Mouse (Mus musculus) frontal cortex, postnatal 36 days (tissue): Measurements from ENCODE around the gene Mecr.
"Not testable (repeated sequence)": the region's sequence is repeated elsewhere in the genome, so short reads cannot be mapped to it uniquely, and the experiment has no call there.

Source experiments
- DNase-seq, 2 experiments: peaks; one replicate each; pipeline ENCODE4 v3.0.0; 2022; ENCODE audit warnings: low spot score in 2 of 2

Gene Mecr

DNA sequence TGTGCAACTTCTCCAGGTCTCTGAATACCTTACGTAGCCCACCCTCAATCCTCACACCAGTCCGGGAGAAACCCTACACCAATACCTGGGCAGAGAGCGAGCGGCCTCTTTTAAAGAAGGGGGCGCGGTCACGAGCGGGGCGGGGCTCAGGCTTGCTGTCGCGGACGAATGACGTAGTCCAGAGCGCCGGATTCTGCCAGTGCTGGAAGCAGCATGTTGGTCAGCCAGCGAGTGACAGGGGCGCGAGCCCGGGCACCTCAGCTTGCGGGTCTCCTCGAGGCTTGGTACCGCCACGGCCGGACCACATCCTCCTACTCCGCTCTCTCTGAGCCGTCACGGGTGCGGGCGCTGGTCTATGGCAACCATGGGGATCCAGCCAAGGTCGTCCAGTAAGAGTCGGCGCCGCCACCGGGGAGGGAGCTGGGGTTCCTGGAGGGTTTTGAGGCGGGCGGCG lies at the start of gene Mecr:
Gene Mecr, plus strand, starts transcription at position 181 of the 454 bp plus-strand sequence.
- peak; percentile 93 to 96 for DNase-seq

DNA sequence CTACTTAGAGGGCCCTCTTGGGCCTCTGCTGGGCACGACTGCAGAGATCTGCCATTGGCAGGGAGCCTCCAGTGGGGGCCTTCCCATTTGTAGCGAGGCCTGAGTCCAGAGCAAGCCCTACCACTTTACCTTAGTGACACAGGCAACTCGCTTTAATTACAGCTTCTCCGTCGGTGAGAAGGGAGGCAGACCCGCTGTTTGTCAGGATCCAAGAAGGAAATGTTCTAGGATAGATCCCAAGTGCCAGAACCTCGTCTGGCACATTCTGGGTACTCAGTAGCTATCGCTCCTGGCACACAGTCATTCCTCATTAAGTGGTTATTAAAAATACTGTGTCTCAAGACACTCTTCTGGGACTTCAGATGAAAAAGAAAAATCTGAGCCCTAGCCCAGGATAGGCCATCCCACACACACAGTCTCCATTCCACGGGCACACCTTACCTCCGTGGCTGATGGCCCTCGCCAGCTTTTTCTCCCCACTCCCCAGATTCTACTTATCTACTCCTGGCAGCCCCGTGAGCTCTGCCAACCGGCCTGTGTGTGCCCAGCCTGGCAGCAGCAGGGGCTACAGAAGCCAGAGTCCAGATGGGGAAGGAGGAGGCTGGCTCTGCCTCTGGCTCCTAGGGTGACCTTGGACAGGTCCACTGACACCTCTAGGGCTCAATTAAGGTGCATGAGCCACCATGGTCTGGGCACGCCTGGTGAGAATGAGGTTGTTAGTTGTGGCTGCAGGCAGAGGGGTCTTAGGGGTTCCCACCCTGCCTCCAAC lies 46.8 kb upstream of the Mecr start:
- no peak for DNase-seq

DNA sequence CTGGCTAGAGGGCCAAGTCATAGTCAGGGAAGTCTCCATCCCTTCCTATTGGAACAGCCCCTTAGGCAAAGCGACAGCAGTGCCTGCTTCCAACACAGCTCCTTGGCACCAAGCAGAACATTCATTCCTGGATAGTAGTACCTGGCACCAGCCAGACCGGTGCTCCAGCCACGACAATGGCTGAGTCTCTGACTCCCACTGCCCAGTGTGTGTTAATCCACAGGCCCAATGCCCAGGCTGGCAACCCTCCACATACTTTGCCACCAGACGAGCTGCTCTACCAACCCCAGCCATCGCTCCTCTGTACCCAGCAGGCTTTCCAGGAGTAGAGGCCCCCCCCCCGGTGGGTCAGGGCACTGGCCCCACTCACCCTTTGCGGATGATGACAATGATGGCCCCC lies 45.8 kb upstream of the Mecr start:
- DNase-seq = peak in 1 of 2 experiments; percentile 17

DNA sequence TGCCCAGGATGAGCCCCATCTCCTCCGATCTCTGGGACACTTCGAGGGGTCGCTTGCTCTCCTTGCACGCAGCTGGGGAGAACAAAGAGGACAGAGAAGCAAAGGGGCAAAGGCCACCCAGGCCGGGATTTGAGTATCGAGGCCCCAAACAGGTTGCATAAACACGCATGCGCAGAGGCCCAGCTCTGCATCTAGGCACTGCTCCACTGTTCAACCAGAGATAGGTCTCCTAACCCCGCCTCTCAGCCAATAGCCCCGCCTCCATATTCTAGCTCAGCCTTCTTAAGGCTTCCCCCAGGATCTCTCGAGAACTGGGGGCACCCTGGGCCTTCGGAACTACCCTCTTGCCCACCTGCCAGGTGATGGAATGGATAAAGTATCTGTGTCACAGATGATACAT lies 45.4 kb upstream of the Mecr start:
- no peak for DNase-seq

DNA sequence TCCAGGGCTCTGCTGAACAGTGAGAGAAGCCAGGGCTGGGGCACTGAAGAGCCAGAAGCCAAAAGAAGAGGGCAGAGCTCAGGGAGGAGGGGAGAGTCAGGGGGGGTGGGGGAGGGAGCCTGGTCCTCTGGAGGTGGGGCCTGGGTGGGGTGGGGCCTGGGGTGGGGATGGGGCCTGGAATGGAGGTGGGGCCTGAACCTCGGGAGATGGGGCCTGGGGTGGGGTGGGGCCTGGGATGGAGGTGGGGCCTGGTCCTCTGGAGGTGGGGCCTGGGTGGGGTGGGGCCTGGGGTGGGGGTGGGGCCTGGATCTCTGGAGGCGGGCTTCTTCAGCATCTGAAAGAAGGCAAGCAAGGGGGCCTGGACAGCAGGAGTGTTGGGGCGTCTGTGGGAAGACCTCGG lies 44.3 kb upstream of the Mecr start:
- DNase-seq = no peak

DNA sequence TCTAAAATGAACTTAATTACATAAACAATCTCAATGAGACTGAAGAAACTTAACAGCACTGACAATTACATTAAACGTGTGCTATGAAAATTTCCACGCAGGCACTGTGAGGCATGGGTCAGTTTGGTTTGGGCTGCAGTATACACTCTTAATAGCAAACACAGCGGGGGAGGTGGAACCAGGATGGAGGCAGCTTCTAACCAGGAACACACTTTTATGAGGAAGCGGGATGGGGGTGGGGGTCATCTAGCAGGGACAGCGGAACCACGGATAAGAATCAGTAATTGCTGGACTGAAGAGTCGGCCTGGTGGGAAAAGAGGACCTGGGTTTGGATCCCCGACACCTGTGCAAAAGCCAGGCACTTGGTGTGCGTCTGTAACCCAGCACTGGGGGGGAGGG lies 39.4 kb upstream of the Mecr start:
- DNase-seq = no peak

DNA sequence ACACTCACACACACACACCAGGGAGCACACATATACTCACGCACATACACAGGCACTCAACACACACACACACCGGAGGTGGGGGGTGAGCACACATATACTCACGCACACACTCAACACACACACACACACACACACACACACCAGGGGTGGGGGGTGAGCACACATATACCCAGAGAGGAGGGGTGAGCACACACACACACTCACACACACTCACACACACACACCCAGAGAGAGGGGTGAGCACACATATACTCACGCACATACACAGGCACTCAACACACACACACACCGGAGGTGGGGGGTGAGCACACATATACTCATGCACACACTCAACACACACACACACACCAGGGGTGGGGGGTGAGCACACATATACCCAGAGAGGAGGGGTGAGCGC lies 38.5 kb upstream of the Mecr start:
- not testable (repeated sequence) for DNase-seq

DNA sequence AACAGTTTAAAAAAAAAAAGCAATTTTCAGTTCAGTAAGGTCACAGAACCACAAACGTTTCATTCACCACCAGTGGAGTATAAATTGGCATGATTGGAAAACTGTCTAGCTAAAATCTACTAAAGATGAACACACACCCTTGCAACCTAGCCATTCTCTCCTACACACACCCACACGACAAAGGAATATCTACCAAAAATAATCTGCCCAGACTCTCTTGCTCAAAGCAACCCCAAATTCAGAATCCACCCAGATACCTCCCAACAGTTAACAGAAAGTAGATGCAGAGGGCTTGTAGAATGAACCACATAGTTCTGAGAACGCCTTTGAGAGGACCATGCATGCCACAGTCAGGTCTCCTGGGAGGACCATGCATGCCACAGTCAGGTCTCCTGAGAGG lies 38.0 kb upstream of the Mecr start:
- DNase-seq = peak in 1 of 2 experiments; percentile 16

DNA sequence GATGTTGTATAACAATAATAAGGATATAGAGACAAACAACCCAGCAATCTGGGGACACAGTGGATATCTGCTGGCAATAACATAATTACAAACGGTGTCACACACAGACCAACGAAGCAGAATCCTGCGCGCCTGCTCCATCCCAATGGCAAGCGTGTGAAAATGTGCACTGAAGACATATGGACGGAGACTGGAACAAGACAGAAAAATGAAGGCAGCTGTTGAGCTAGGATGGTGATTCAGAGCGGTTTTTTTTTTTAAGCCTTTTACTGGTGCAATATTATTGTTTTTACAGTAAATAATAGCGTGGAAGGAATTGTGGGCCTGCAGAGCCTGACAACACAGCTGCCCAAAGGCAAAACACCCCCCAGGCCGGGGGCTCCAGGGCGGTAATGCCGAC lies 30.8 kb upstream of the Mecr start:
- no peak for DNase-seq

DNA sequence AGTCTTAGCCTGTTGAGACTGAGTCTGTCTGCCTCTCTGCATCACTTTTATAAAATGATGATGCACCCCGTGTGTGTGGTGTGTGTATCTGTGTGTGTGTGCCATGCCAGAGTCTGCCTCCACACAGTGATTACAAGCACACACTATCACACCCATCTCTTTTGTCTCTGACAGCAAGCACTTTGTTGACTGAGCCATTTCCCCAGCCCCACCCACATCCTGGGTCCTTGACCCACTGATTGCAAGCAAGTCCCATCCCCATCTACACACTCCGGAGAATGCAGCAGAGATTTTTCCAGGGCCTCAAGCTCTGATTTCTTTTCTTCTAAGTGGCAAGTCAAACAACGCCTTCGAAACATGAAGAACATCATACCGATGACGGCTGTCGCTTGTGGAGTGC lies 29.5 kb upstream of the Mecr start:
- DNase-seq = no peak

DNA sequence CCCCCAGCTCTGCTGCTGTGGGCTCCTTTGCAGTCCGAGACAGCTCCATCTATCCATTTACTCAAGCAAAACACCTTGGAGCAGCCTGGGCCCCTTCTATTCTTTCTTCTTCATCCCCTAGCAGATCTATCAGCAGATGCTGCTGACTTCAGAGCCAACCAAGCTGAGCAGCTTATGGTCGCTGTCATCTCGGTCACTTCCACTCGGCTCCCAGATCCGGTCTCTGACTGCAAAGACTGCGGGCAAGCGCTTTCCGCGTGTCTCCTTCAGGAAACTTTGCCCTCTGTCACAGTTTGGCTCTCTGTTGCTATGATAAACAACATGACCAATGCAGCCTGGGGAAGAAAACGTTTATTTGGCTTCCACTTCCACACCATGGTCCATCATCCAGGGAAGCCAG lies 28.4 kb upstream of the Mecr start:
- DNase-seq = no peak

DNA sequence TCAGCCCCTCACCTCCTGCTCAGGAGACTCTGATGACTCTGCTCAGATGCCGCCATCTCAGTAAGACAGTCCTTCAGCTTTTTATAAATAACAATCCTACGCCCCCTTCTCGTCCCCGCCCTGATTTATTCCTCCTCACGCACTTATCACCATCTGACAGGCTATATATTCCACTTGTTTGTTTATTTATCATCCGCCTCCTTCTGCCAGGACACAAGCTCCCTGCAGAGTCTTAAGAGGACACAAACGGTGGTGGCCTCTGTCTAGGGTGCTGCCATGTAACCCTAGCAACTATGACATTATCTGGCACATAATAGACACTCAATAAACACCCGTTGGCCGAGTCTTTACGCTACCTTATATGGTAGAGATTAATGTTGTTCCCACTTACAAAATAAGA lies 27.5 kb upstream of the Mecr start:
- DNase-seq = no peak

DNA sequence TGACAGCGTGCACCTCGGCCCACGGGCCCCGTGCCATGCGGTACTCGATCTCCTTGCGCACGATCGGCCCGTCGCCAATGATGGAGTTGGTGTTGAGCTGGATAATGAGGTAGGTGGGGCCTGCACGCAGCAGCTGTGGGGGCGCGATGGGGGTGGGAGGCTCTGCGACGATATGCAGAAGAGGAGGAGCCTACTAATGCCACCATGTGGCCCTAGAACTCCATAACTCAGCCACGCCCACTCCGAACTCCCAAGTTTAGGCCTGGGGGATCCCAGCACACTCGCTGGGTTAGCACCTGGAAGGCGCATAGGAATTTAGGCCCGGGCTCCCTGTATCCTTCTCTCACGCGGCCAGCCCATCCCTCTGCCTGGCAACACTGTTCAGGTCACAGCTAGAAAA lies 24.3 kb upstream of the Mecr start:
- DNase-seq = no peak

DNA sequence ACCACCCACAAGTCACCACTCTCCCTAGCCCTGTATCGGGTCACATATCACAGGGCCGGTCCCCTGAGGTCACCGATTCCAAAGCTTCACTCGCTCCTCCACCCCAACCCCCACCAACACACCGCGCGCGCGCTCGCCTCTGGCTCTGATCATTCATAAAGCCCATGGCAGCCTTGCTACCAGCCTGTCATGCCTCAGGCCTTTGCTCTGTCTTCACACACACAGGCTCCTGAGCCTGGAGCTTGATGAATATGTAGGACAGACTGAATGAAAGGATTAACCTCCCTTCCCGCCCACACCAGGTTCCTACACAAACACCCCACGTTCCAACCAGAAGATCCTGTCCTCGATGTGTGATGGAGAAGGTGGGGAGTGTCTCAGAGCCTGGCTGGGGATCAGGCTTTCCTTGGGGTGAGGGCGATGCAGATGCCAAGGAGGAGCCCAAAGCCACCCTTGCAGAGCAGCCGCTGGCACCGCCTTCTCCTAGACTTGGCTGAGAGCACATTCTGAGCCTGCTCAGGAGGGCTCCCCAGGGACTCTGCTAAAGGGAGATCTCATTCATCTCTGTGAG lies 22.0 kb upstream of the Mecr start:
- DNase-seq = peak; percentile 52 to 65

DNA sequence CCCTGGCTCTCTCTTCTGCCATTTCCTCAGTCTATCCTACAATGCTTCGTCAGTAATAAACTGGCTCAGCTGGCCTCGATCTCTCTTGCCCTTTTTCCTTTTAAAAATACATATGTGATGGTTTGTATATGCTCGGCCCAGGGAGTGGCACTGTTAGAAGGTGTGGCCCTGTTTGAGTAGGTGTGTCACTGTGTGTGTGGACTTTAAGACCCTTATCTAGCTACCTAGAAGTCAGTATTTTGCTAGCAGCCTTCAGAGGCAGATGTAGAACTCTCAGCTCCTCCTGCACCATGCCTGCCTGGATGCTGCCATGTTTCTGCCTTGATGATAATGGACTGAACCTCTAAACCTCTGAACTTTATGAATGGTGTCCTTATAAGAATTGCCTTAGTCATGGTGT lies 20.7 kb upstream of the Mecr start:
- DNase-seq = no peak

DNA sequence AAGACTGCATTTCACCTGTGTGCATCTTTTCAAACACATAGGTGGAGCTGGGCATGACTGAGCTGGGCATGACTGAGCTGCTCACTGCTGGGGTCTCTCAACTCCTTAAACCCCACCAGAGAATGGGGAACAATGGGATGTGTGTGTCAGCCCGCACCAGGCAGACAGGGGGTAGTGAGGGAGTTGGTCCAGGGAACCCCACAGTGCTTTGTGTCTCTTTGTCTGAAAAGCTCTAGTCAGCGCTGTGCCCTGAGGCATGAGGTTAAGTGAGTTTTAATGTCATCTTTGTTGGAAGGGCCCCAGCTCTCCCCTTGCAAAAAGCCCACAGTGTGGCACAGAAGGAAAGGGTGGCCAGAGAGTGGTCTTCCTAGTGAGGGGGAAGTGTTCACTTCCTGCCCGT lies 18.3 kb upstream of the Mecr start:
- no peak for DNase-seq

DNA sequence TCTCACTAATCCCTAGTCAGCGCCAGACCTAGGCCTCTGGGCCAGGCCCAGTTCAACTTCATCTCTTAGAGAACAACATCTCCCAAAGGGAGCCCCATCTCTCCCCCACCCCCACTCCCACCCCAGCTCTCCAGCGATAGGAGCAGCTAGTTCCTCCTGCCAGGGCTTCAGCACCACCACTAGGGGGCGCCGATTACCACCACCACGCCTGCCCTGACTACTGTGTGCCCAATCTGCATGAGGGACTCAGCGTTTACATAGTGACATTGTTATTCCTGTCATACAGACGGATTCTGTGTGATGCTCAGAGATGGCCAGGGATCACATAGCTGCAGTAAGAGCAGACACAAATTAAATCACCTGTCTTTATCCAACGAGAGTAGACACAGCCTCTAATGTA lies 17.4 kb upstream of the Mecr start:
- DNase-seq = no peak

DNA sequence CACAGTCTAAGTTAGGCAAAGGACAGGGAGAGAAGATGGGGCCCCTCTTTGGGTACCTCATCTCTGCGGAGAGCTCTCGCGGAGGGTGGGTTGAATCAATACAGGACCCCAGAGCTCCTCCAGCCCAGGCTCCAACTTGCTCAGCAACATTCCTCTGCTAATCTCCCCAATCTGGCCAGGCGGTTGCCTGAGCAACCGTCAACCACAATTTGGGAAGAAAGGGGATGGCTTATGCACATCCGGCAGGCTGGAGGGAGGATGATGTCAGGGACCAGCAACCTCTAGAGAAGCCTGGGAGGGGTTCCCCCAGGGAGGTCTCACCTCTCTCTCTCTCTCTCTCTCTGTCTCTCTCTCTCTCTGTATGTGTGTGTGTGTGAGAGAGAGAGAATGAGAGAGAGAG lies 16.4 kb upstream of the Mecr start:
- no peak for DNase-seq

DNA sequence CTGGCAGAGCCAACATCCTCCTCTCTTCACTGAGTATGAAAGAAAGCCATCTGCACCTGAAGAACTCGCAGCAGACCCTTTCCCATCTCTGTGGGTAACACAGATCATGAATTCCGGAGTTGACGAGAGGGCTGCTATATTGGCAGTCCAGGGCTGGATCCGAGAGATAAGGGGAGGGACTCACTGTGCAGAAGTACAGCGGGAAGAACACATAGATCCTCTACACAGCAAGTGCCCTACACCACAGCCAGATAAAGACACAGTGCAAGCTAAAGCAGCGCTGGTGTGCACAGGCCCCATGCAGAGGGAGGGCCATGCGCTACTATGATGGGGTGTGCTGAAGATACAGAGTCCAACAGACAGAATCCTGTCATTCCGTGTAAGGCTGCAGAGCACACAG lies 14.1 kb upstream of the Mecr start:
- DNase-seq = no peak

DNA sequence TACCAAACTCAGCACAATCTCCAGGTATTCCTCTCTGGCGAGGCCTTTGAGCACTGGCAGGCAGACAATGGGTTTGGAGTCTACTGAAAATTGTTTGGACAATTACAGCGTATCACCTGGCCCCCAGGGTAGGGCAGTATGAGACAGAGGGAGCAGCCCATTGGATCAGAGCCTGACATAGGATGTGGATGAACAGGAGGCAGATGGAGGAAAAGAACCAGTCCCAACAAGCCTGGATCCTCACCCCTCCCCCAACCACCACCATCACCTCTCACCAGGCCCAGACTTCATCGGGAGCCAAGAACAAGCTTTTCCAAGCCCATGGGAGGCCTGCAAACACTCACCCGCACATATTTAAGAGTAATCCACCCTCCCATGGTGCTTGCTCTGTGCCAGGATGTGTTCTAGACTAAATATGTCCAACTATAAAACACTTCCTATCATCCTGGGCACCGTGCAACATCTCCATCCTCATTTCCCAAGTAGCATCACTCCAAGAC lies 11.7 kb upstream of the Mecr start:
- no peak for DNase-seq

DNA sequence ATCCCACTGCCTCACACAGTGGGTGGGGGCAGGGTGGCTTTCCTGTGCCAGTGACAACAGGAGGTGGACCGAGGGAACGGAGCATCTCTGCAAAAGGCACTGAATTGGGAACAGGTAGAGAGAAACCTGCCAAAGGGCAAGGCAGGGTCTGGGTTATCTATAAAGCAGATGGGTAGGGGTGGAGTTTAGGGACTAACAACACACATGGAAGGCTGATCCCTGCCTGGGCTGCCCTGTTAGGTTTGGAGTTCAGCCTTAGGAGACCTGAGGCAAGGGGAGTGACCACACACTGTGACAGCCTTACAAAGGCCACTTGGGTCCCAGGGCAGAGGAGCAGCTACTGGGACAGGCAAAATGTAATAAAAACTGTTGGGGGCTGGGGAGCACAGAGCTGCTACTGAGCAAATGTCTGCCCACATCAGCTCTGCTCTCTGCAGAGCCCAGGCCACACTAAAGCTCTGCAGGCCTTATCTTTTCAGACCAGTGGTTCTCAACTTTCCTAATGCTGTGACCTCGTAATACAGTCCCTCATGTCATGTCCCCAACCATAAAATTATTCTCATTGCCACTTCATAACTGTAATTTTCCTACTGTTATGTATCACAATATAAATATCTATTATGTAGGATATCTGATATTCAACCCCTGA lies 10.4 kb upstream of the Mecr start:
- DNase-seq = no peak

DNA sequence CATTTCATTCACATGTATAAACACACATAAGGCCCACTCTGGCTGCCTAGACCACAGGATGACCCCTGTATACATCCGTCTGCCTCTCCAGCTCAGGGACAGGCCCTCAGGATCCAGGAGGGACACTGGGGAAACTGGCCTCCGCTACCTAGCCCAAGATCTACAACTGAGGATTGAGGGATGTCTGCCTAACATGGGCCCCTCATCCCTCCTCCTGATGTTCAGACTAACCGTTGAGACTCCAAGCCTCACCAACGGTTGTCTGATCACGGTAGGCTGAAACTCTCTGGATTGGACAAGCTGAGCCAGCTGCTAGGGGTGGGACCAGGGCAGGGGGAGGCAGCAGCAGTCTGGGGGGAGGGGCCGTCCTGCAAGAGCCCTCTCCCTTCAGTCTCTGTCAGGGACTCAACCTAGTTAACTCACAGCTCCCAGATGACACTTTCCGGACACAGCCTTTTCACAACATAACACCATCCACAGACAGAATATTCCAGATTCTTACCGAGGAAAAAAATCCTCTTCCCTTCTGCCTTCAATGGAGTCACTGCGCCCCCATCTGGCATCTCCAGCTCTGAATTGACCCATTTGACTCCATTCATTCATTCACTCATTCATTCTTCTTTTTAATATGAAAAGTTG lies 9.2 kb upstream of the Mecr start:
- no peak for DNase-seq
